Mouse (Mus musculus) left cerebral cortex, adult 8-10 months (tissue): Measurements from ENCODE around the gene Slc12a7. TPM values are rescaled to one million over a fixed set of nuclear protein-coding genes. Genes with fewer than 3 reads are reported as not detected.

ENCODE experiments used
- DNase-seq, 2 experiments: peaks; one replicate each; pipeline ENCODE4 v3.0.0; 2022; ENCODE audit warnings: low spot score in 2 of 2
- total RNA-seq, 4 experiments: library from RNA; stranded (reverse); gene quantifications; 2 replicates each; pipeline ENCODE4 v1.2.4; 2022

Gene Slc12a7
- total RNA-seq, 4 experiments from 2014 or later = 3.5 to 10.8 (median 5.5) TPM

DNA sequence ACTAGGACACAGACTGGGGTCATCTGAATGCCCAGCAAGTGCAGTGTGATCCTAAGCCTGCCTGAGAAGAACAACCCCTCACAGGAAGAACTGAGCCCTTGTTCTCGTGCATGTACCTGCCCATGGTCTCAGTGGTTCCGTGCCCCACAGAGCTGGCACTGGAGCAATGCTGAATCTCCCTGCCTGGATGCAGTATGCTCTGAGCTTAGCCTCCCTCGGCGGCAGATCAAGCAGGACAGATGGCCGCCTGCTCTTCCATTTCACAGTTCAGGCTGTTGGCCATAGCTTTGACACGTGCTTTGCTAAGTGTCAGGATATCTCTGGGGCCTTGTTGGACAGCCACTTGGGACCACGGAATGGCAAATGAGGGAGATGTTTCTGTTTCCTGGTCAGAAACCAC lies 81.3 kb downstream of the Slc12a7 start:
- no peak for DNase-seq

DNA sequence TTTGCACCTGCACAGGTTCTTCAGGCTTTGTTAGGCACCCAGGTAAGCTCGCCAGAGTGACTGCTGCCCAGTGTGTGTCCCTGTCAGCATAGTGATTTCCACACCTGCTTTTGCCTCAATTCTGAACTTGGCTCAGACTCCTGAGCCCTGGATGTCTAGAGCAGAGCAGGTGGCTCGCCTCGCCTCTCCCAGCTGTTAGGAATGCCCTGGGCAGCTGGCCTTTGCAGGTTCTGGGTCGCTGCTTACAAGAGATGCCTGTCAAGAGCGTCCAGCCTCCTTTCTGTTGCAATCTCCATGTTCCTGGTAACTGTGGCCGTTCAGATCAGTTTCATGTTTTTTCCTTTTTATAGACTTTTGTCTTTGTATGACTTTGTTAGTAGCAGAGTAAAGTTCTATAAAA lies 83.4 kb downstream of the Slc12a7 start:
- DNase-seq = no peak

DNA sequence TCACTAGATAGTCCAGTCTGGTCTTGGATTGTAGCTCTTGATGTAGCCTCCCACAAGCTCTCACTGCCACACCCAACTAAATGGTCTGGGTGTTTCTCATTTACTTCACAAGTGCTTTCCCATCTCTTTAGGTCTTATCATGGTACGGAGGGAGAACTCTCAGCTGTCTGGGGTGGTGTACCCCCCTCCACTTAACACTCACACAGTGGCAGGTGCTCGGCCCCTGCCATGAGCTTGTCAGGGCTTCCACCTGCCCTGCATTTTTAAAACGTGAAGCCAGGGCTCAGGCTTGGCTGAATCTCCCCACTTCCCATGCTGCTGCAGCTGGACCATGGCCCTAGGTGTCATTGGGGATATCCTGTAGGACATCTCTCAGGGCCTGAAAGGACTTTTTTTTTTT lies 86.0 kb downstream of the Slc12a7 start:
- no peak for DNase-seq

DNA sequence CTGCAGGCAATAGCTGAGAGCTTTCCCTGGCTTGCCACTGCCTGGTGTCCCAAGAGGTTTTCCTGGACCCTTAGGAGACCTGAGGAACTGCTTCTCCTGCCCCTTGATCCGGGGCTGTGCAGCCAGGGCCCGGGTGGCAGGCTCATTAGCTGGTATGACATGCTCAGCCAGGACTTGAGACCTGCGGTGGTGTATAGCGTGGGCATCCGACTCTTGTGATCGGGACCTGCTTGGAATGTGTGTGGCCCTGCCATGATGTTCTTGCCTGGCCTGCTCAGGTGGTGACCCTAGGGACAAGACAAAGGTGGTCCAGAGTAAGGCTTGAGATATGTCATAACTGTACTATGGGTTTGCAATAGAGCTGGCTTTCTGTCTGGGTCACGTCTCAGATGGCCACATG lies 88.4 kb downstream of the Slc12a7 start:
- DNase-seq = no peak

DNA sequence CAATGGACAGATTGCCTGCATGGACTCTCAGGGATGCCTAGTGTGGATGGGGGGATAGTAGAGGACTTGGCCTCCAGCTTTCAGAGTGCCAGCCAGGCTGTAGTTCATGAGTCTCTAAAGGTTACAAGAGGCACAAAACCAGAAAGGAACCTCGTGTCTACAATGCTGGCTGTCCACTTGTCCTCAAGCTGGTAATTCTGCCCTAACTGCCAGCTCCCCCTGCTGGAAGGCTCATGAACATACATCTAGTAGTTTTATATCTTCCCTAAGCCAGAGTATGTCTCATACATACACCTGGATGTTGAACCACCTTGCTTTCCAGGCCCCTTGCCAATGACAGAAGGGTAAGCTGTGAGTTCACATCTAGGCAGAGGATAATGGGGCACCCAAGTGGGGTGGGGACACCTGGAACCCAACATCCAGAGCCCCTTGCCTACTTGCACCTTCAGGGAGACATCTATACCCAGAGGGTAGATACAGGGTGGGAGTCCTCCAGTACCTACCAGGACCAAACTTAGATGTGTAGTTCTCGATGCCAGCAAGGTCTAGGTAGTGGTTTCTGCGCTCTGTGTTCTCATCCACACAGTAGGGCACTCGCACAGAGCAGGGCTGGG lies 89.4 kb downstream of the Slc12a7 start:
- DNase-seq = no peak

DNA sequence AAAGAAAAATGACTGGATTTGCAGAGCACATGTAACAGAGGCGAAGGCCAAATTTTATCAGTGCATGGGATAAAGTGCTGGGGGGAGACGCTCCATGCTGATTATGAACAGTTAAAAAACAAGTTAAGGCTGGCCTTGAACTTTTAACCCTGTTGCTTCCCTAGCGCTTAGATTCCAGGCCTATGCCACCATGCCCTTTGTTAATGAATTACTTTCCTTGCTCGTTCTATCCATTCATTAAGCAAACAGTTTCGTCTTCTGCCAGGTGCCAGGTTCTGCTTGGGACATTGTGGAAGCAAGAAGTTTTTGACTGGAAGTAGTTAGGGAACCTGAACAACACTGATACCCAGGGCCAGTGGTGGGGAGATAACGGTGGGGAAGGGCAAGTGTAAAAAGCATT lies 90.8 kb downstream of the Slc12a7 start:
- DNase-seq = no peak

DNA sequence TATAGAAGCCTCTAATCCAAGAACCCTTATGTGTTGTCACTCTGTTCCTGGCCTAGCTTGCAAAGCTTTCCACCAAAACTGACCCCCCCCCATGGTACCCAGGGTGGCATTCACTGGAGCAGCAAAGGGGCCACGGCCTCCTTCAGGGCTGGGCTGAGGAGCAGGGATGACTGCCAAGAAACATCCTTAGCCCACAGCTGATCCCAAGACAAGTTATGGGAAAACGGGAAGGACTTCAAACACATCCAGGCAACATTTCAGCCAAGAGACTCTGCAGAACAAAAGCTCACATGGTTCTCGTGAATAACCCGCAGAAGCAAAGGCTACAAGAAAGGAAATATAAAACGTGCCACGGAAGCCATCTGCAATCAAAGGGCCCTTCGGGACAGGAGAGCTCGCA lies 94.3 kb downstream of the Slc12a7 start:
- no peak for DNase-seq

DNA sequence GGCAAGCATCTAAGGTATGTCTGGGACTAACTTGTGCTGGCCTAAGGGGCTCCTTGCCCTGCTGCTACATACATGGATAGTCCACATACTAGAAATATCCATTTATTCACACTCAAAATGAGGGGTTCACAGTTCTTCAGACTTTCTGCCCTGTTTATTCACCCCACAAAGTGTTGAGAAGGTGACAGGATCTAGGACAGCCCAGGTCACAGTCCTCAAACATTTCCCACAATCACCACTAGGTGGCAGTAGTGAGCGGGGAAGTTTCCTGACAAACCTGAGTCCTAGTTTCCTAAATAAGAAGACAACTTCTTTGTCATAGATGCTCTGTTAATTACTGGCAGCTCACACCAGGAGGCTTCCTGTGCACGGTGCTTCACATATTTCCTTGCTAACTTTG lies 98.6 kb downstream of the Slc12a7 start:
- peak in 1 of 2 experiments; percentile 45 for DNase-seq

DNA sequence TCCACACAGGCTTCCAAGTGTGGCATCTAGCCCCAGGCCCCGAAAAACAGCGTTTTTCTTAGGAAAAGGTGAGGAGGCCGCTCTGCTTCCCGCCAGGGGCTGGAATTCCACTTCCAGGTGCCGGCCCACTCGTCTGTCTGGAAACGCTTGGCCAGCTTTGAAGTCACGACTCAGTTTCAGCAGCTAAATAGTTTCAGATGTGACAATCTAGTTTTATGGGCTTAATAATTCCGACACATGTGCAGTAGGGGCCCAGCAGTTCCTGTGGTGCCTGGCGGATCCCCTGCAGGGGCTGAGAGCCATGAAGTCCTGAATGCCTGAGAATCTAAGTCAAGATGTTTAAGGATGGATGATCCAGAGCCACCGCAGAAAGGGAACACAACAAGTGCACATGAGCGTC lies 100.9 kb downstream of the Slc12a7 start:
- no peak for DNase-seq

DNA sequence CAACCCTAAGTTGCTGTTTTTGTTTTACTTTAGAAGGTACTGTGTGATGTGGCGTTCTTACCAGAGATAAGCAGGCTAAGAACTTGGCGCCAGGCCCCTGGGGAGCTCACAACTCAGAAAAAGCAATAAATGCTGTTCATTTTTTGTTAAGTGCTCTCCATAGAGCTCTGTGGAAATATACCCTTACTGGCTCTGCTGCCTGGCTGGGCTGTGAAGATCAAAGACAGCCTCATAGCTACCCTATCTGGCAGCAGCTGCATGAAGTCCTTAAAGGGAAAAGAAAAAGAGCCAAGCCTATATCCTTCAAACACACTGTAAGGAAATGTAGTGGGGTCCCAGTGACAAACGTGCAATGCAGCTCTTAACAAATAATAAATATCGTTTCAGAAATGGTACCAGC lies 102.9 kb downstream of the Slc12a7 start:
- DNase-seq = no peak

DNA sequence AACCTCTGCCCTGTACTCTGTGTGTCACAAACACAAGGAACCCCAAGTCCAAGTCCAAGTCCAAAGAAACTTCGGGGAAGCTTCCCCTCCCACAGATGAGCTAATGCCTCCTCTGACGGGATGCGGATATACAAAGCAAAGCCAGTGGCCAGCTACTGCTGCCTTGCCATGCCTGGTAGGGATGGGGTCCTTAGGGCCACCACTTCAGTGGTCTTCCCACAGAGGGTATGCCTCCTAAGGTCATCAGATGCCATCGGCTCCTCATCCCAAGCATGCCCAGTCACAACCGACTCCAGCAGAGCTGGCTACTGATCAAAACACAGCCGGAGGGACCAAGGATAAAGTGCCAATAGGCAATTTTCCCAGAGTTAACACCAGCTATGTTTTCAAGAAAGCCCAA lies 103.6 kb downstream of the Slc12a7 start:
- DNase-seq = no peak

DNA sequence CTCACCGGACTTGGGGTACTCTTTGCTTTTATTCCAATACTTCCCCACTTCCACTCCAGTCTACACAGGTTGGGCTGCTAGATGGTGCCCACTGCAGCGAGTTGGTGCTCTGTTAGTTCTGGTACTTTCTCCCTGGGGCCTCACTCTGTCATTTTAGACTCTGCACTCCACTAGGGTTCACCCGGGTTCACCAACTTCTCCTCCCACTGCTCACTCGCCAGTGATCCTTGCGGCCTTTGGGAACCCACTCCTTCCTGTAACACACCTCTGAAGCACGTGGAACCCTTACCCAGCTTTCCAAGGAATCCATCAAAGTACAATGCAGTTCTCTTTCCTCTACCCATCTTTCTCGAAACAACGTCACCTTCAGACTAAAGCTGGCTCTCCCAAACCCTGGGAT lies 104.8 kb downstream of the Slc12a7 start:
- no peak for DNase-seq

DNA sequence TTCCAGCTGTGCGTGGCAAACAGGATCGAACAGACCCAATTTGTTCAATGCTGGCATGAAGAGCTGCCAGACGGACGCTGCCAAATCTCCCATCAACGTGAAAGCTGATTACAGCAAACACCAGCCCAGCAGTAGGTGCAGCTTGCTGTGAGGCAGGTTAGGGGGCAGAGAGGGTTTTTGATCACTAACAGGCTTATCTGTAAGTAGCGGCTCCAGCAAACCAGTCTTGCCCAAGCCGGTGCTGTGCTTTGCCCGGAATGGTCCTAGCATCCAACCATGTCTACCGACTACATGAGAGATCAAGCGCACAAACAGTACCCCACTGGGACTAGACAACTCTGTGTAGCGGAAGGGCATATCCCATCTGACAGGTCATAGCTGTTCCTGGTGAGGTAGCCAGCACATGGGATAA lies 106.2 kb downstream of the Slc12a7 start:
- DNase-seq = no peak

DNA sequence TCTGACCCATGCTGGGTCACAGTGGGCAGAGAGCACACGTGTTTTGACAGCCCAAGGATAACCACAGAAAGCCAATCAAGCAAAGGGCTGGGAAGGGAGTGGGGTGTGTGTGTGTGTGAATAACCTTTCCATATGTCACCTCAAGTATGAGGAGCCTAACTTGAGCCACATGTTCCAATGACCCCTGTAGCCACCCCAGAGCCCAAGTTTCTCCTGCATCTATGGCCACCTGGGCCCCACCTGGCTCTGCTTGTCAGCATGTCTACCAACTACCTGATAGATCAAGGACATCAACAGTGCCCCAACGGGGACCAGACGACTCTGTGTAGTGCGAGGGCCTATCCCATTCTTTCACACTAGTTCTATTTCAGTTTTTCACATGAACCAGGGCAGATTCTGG lies 106.8 kb downstream of the Slc12a7 start:
- DNase-seq = no peak

DNA sequence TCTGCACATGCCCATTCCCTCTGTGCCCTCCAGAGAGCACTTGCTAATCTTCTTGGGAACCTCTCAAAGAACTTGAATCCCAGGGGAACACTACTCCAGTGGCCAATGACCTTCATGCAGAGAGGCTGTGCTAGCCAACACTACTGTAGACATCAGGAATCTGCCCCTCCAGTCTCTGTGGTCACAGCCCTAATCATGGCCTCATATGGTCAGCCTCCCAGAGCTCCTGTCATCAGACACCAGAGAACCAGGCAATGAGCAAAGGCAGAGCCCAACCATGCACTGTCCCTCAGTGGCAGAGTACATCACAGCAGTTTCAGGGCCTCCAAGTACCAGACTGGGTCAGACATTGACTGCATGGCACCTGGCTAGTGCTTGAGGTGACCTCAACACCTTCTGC lies 109.8 kb downstream of the Slc12a7 start:
- no peak for DNase-seq

DNA sequence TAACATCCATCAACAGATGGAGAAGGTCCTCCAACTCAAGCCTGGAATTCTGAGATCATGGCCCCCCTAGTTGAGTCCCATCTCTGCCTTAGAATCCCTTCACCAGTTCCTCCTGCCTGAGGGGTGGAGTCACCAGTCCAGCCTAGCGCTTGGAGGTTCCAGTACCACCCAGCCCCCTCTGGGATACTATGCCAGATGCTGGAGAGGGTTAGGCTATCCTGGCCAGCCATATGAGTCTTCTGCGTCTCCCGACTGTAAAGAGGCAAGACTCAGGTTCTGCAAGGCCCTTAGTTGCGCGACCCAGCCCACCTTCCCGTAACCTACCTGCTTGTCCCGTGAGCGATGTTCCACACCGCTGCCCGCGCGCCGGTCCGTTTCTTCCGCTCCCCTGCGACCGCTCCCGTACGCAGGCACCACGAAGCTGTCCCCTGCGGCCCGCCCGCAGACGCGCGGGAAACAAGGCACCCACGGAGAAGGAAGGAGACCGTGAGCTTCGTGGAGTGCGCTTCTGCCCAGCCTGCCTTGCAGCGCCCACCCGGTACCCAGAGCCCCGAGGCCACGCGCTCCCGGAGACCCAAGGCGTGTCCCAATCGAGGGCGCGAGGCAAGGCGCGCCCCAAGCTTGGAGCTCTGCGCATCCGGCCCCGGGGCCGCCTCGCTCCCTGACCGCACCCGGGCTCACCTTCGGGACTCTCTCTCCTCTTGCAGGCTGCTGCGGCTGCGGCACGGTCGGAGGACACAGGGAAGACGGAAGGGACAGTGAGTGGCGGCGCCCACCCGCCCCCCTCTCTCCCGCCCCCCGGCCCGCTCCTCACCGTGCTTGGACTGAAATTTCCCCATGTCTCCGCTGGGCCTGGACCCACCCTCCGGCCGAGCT lies 113.9 kb downstream of the Slc12a7 start:
- DNase-seq = no peak

DNA sequence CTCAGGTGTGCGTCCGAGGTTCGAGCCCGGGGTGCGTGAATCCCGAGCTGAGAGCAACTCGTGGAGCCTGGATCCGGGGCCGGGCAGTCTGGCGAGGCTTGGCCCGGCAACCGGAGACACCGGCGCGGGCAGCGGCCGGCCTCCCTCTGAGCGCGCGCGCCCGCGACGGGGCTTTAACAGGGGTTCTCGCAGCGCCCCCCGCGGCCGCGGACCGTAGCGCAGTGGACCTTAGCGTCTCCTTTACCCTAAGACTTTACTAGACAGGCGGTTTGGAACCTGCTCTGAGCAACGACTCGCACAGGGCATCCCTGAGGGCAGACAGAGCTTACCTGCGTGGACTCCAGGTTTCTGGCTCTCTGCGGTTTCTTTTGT lies 114.6 kb downstream of the Slc12a7 start, which contains the start of gene Nkd2:
Nkd2 (minus strand) TSS at position 167 of the 372 bp plus-strand sequence.
- DNase-seq = peak; percentile 64 to 65

Other genes with a start within 250 kb of the Slc12a7 start
- gene Slc6a3, start 196.3 kb upstream of the Slc12a7 start, total RNA-seq = under 1 TPM; 0.13 to 0.21 (median 0.15) TPM
- gene Clptm1l, start 129.1 kb upstream of the Slc12a7 start, total RNA-seq = 100 to 1,000 TPM; 112 to 134 (median 122) TPM
- gene Tert, start 106.2 kb upstream of the Slc12a7 start, total RNA-seq = 1 to 10 TPM; 1.8 to 4.6 (median 2.6) TPM
- not detected for gene Slc6a18, start 55.1 kb upstream of the Slc12a7 start, total RNA-seq
- under 1 TPM in 2 of 4 experiments, not detected in 2; 0.17 to 0.18 TPM for gene Slc6a19, start 28.2 kb upstream of the Slc12a7 start, total RNA-seq
- 1 to 10 TPM; 2.6 to 3.4 (median 3.2) TPM for gene Nkd2, start 114.5 kb downstream of the Slc12a7 start, total RNA-seq
- gene Trip13, start 204.7 kb downstream of the Slc12a7 start, total RNA-seq = 1 to 10 TPM in 1 of 4 experiments, under 1 TPM in 3; 0.37 to 2.4 (median 0.70) TPM
- gene Brd9, start 204.7 kb downstream of the Slc12a7 start, total RNA-seq = 10 to 100 TPM; 75.5 to 86.0 (median 76.3) TPM
- gene Zdhhc11, start 230.8 kb downstream of the Slc12a7 start, total RNA-seq = not detected